Mouse (Mus musculus) embryonic fibroblast, embryonic 13.5 days (primary cell): Measurements from ENCODE around the gene Luzp1.

Source experiments
- CTCF ChIP-seq: IDR thresholded peaks from 2 replicates; pipeline ENCODE4 v1.5.1; 2011; ENCODE audit warnings: mild to moderate bottlenecking, control low read depth, low read length, moderate library complexity, borderline replicate concordance; ENCODE audit not compliant: insufficient read depth
- POLR2A ChIP-seq: IDR thresholded peaks from 2 replicates; pipeline ENCODE4 v1.6.1; 2011; ENCODE audit warnings: low read depth, mild to moderate bottlenecking, control low read depth, low read length, moderate library complexity

DNA sequence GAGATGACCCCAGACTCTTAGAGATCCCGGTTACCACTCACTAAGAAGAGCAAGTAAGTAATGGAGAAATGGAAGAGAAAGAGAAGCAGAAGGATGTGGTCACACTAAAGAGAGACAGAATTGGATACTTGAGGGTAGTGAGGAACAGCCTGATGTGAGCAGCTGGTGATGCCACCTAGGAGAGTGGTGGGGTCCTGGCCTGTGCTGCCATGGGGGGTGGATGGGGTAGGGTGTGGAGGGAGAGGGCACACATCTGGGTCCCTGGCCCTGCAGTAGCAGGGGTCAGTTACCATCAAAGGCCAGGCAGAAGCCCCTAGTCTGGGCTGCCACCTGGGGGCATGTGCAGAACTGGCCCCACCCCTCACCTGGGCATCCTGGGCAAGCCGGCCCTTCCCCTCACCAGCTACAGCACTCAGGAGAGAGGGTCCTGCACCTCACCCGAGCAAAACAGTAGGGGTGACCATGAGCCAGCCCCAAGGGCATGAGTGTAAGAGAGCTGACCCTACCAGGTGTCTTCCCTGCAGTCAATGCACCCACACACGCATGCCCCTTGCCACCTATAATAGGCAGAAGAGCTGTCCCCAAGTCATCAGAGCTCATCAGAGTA is 117.8 kb downstream of the Luzp1 start:
- TF ChIP-seq CTCF (no peak), POLR2A (no peak)
